Mouse (Mus musculus) megakaryocyte, embryonic 14.5 days (primary cell): ENCODE data around the gene Anapc15-ps.

Source experiments
- FLI1 ChIP-seq: IDR thresholded peaks from 2 replicates; pipeline ENCODE4 v1.6.1; 2012; ENCODE audit warnings: low read length, inconsistent platforms, mixed read lengths
- GATA1 ChIP-seq: IDR thresholded peaks from 3 replicates; pipeline ENCODE4 v1.6.1; 2012; ENCODE audit warnings: mixed read lengths, low read length, inconsistent platforms, borderline replicate concordance

DNA sequence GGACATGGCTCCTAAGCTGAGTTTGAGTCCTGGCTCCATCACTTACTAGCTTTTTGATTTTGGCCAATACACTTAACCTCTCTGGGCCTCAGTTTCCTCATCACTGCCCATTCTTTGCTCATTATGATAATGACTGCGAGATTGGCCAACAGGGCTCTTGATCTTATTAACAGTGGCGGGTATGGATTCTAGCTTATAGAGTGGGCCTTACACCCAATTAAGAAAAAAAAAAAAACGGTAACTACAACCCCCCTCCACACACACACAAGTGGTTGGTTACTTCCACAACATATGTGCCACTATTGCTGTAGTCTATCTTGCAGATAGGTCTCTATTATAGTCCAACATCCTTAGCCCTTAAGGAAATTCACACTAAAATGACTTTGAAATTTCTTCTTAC is at the start of gene Anapc15-ps:
- TF ChIP-seq GATA1: no peak
- no peak for TF ChIP-seq FLI1
